Mouse (Mus musculus): Measurements from ENCODE around the gene Ctsl.

DNA sequence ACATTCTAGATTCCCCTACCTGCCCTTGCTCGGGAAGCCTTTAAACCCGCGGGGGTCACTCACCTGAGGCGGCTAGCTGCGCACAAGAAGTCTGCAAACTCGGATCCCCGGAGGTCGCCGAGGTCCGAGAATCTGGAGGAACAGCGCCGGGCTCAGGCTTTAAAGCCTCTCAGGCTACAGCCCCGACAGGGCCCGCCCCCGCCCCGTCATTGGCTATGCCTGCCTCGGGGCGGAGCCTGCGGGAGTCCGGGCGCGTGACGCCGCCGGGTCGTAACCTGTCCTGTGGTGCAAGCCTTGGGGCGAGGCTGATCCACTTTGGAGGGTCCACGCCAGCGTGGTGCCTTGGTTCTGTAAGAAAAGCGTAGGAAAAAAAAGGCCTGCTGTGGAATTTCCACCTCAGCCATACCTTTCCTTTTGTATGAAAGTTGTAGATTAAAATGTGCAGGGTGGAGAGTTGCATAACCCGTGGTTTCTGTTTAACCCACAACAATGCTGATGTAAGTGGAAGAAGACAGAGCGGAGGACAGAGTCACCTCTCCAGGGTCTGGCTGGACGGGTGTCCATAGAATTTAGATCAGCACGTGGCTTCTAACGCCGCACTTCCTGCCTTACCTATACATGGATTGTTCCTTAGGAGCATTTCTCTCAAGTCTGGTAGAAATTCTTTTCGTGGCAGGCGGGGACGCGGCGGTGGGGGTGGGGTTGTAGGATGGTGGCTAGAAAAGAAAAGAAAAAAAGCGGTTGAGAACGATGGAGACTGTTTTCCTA lies at the start of gene Ctsl:
- peak; percentile 97 for TF ChIP-seq POLR2A (IDR thresholded peaks at IDR 0.05; ENCODE audit: insufficient read depth, low read depth, low read length)
- no peak for TF ChIP-seq CTCF (IDR thresholded peaks at IDR 0.05; ENCODE audit: insufficient read depth, low read depth, low read length)

All from olfactory bulb, adult 2 months (tissue).